Comparison of ENCODE assay signal across 9 mouse cellular contexts in the genomic region with DNA sequence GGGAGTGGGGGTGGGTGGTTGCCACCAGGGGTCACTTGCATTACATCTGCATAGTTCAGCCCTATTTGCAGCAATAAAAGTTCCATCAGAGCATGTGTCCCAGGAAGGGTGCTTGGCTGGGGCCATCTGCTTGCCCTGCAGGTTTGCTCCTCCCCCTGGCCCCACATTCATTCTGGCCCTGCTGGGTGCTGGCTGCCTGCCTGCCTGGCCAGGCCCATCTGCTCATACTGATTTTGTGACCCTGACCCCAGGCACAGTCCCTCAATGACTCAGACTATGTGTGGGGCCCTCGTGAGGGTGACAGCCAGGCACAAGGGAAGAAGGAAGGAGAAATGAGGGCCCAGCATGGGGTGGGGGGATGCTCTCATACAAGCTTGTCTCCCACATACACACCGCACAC. TPM values are rescaled to one million over a fixed set of nuclear protein-coding genes. Genes with fewer than 3 reads are reported as not detected.
DNase-seq lines count a peak whose midpoint lies in the region; ATAC-seq and TF ChIP-seq lines count a peak whose summit lies in the region.
"Had no signal": no experiment of that assay in that cellular context is flagged by ENCODE, and none has a peak within 500 bp of the region (broad histone marks: within the 10 kb centered on the region; RNA-seq: fewer than 3 reads in every experiment).

No protein-coding gene starts in this region.

- no peaks in the 10 kb centered on the region for H3K27me3 ChIP-seq in lung, embryonic 14.5 days (ENCODE audit: insufficient read depth, low read length)
- peaks cover 11% of the 10 kb centered on the region for H3K27me3 ChIP-seq in hindbrain, embryonic 16.5 days (replicated peaks; ENCODE audit: control insufficient read depth, insufficient read depth, low read length)
- H3K27me3 ChIP-seq in neural tube, embryonic 14.5 days (ENCODE audit: control insufficient read depth, insufficient read depth, low read length): no peaks in the 10 kb centered on the region; the same call in 1 of the 2 replicates
- no peaks in the 10 kb centered on the region; the same call in 1 of the 2 replicates for H3K27me3 ChIP-seq in forebrain, embryonic 11.5 days (ENCODE audit: control insufficient read depth, insufficient read depth, low read length)

- ATAC-seq in lung, embryonic 14.5 days (ENCODE audit: insufficient read depth): 0 out of 2 replicates have a peak, but pooled peaks have one; percentile 19
- peak; percentile 73 for ATAC-seq in cerebellum, adult (ENCODE audit: insufficient number of reproducible peaks, low FRiP score, low TSS enrichment)
- ATAC-seq in hindbrain, embryonic 16.5 days: peak; percentile 62
- peak; percentile 38; the same call in 1 of the 2 replicates for ATAC-seq in neural tube, embryonic 14.5 days (ENCODE audit: low read depth)
- ATAC-seq in forebrain, embryonic 11.5 days (replicated peaks; ENCODE audit: low FRiP score): no peak; the same call in 1 of the 2 replicates

- H3K9ac ChIP-seq in lung, embryonic 14.5 days: no peak overlapping the region
- no peak overlapping the region for H3K9ac ChIP-seq in hindbrain, embryonic 16.5 days (ENCODE audit: low read depth, low read length)
- no peak overlapping the region for H3K9ac ChIP-seq in neural tube, embryonic 14.5 days (replicated peaks; ENCODE audit: low read depth, low read length)
- H3K9ac ChIP-seq in forebrain, embryonic 11.5 days (ENCODE audit: low read length): no peak overlapping the region
- H3K9ac ChIP-seq: midbrain, embryonic 12.5 days had no signal

- WGBS in lung, embryonic 14.5 days: 56% methylated on average over 2 of the region's 2 CpGs
- WGBS in hindbrain, embryonic 16.5 days: 42% methylated on average over 2 of the region's 2 CpGs
- 36% methylated on average over 2 of the region's 2 CpGs for WGBS in neural tube, embryonic 14.5 days
- WGBS in forebrain, embryonic 11.5 days: 68% methylated on average over 2 of the region's 2 CpGs

- no peak for DNase-seq in lung, embryonic 14.5 days
- no peak for DNase-seq in lung, postnatal 14 days
- DNase-seq in right cerebral cortex, postnatal 25 days: no peak
- no peak for DNase-seq in forebrain, embryonic 11.5 days (ENCODE audit: low spot score)
- DNase-seq in right cerebral cortex, postnatal 4 days: no peak

- H3K4me1 ChIP-seq in lung, embryonic 14.5 days (ENCODE audit: insufficient read depth): no peaks in the 10 kb centered on the region
- H3K4me1 ChIP-seq in hindbrain, embryonic 16.5 days (ENCODE audit: control insufficient read depth, insufficient read depth, low read depth, low read length): no peaks in the 10 kb centered on the region; the same call in 1 of the 2 replicates
- H3K4me1 ChIP-seq in neural tube, embryonic 14.5 days (ENCODE audit: control insufficient read depth, insufficient read depth, low read length): no peaks in the 10 kb centered on the region
- H3K4me1 ChIP-seq in forebrain, embryonic 11.5 days (replicated peaks; ENCODE audit: control insufficient read depth, insufficient read depth, low read length): 0 out of 2 replicates have a peak, but pooled peaks cover 2% of the 10 kb centered on the region

- H3K4me2 ChIP-seq in lung, embryonic 14.5 days: no peak overlapping the region
- H3K4me2 ChIP-seq in hindbrain, embryonic 16.5 days (ENCODE audit: low read length): no peak overlapping the region
- no peak overlapping the region for H3K4me2 ChIP-seq in neural tube, embryonic 14.5 days (ENCODE audit: low read depth, low read length)
- no peak overlapping the region for H3K4me2 ChIP-seq in forebrain, embryonic 11.5 days (ENCODE audit: low read depth, low read length, severe bottlenecking)
- H3K4me2 ChIP-seq: midbrain, embryonic 12.5 days had no signal

- no peaks in the 10 kb centered on the region for H3K9me3 ChIP-seq in lung, embryonic 14.5 days (ENCODE audit: low read depth, low read length)
- H3K9me3 ChIP-seq in hindbrain, embryonic 16.5 days (ENCODE audit: control insufficient read depth, low read length): no peaks in the 10 kb centered on the region
- H3K9me3 ChIP-seq in neural tube, embryonic 14.5 days (ENCODE audit: control insufficient read depth, low read length): no peaks in the 10 kb centered on the region
- no peaks in the 10 kb centered on the region for H3K9me3 ChIP-seq in forebrain, embryonic 11.5 days (ENCODE audit: control insufficient read depth, low read length)
- H3K9me3 ChIP-seq: midbrain, embryonic 12.5 days had no signal

- no peak overlapping the region for H3K4me3 ChIP-seq in lung, embryonic 14.5 days (ENCODE audit: low read depth, low read length)
- H3K4me3 ChIP-seq in hindbrain, embryonic 16.5 days (ENCODE audit: low read length): no peak overlapping the region
- H3K4me3 ChIP-seq in neural tube, embryonic 14.5 days (ENCODE audit: low read depth, low read length): no peak overlapping the region
- H3K4me3 ChIP-seq in forebrain, embryonic 11.5 days (ENCODE audit: low read depth, low read length): no peak overlapping the region
- H3K4me3 ChIP-seq: midbrain, embryonic 12.5 days had no signal

- TF ChIP-seq CTCF in lung, embryonic 14.5 days (IDR thresholded peaks at IDR 0.05; ENCODE audit: low read depth): no peak

- H3K27ac ChIP-seq in lung, embryonic 14.5 days (ENCODE audit: low read depth): no peak overlapping the region
- H3K27ac ChIP-seq in hindbrain, embryonic 16.5 days (ENCODE audit: low read depth, low read length): no peak overlapping the region
- H3K27ac ChIP-seq in neural tube, embryonic 14.5 days (ENCODE audit: low read depth, low read length): no peak overlapping the region
- no peak overlapping the region for H3K27ac ChIP-seq in forebrain, embryonic 11.5 days (ENCODE audit: low read depth, low read length)
- H3K27ac ChIP-seq: midbrain, embryonic 12.5 days had no signal

- no peaks in the 10 kb centered on the region for H3K36me3 ChIP-seq in lung, embryonic 14.5 days (ENCODE audit: insufficient read depth)
- no peaks in the 10 kb centered on the region for H3K36me3 ChIP-seq in hindbrain, embryonic 16.5 days (ENCODE audit: control insufficient read depth, insufficient read depth, low read length)
- H3K36me3 ChIP-seq in neural tube, embryonic 14.5 days (ENCODE audit: control insufficient read depth, insufficient read depth, low read length): no peaks in the 10 kb centered on the region
- no peaks in the 10 kb centered on the region for H3K36me3 ChIP-seq in forebrain, embryonic 11.5 days (ENCODE audit: control insufficient read depth, insufficient read depth, low read length)
- H3K36me3 ChIP-seq: midbrain, embryonic 12.5 days had no signal

RNA-seq across cellular contexts. Expression of gene Gadd45g, which starts 12.9 kb away (rescaled TPM):
- 26.1 and 27.2 TPM in 2 replicates for polyA plus RNA-seq in lung, embryonic 14.5 days (2014; fragmentation: Nextera tagmentation; extraction: Ambion mirVana)
- polyA plus RNA-seq in hindbrain, embryonic 16.5 days (2015; fragmentation: Nextera tagmentation; extraction: Ambion mirVana): 46.4 and 52.2 TPM in 2 replicates
- polyA plus RNA-seq in neural tube, embryonic 14.5 days (2014; fragmentation: Nextera tagmentation; extraction: Ambion mirVana): 26.4 and 39.6 TPM in 2 replicates
- polyA plus RNA-seq in forebrain, embryonic 11.5 days (2014; fragmentation: Nextera tagmentation; extraction: Ambion mirVana): 157 and 169 TPM in 2 replicates

RNA-seq across cellular contexts. Expression of gene Sema4d, which starts 40.1 kb away (rescaled TPM):
- 12.0 and 12.3 TPM in 2 replicates for polyA plus RNA-seq in lung, embryonic 14.5 days (2014; fragmentation: Nextera tagmentation; extraction: Ambion mirVana)
- polyA plus RNA-seq in hindbrain, embryonic 16.5 days (2015; fragmentation: Nextera tagmentation; extraction: Ambion mirVana): 14.3 and 17.9 TPM in 2 replicates
- polyA plus RNA-seq in neural tube, embryonic 14.5 days (2014; fragmentation: Nextera tagmentation; extraction: Ambion mirVana): 17.4 and 20.9 TPM in 2 replicates
- 8.3 and 8.4 TPM in 2 replicates for polyA plus RNA-seq in forebrain, embryonic 11.5 days (2014; fragmentation: Nextera tagmentation; extraction: Ambion mirVana)
